Mouse (Mus musculus) forebrain, embryonic 15.5 days (tissue): ENCODE data around the gene Clic1. TPM values are rescaled to one million over a fixed set of nuclear protein-coding genes. Genes with fewer than 3 reads are reported as not detected.
A peak's percentile ranks its signal among the peaks of the same experiment; 100 is the strongest.

Source experiments
- ATAC-seq: fragments of 200-750 bp; cut with Nextera tagmentation; replicated peaks from 2 replicates; pipeline ENCODE4 v1.8.0; 2017; ENCODE audit warnings: mild to moderate bottlenecking, moderate TSS enrichment, moderate library complexity
- H3K27ac ChIP-seq: fragments of 300-500 bp; sonication (generic); replicated peaks from 2 replicates; pipeline ENCODE4 v1.5.1; 2015; ENCODE audit warnings: mild to moderate bottlenecking, inconsistent platforms
- H3K27me3 ChIP-seq: fragments of 300-500 bp; sonication (generic); 2 replicates; pipeline ENCODE4 v1.6.1; 2015; ENCODE audit warnings: inconsistent platforms
- H3K36me3 ChIP-seq: fragments of 300-500 bp; sonication (generic); 2 replicates; pipeline ENCODE4 v1.6.1; 2015; ENCODE audit warnings: mild to moderate bottlenecking, inconsistent platforms
- H3K4me1 ChIP-seq: fragments of 300-500 bp; sonication (generic); 2 replicates; pipeline ENCODE4 v1.6.1; 2015; ENCODE audit warnings: inconsistent platforms
- H3K4me2 ChIP-seq: fragments of 300-500 bp; sonication (generic); replicated peaks from 2 replicates; pipeline ENCODE4 v1.6.1; 2015; ENCODE audit warnings: mild to moderate bottlenecking, inconsistent platforms
- H3K4me3 ChIP-seq: fragments of 300-500 bp; sonication (generic); 2 replicates; pipeline ENCODE4 v1.5.1; 2015; ENCODE audit warnings: mild to moderate bottlenecking, inconsistent platforms
- H3K9ac ChIP-seq: fragments of 300-500 bp; sonication (generic); replicated peaks from 2 replicates; pipeline ENCODE4 v1.6.1; 2015; ENCODE audit warnings: mild to moderate bottlenecking, inconsistent platforms
- H3K9me3 ChIP-seq: fragments of 300-500 bp; sonication (generic); 2 replicates; pipeline ENCODE4 v1.6.1; 2016; ENCODE audit warnings: inconsistent platforms
- WGBS: fragments of 180-500 bp; shearing (Covaris S2); methylation state at CpG from one replicate; pipeline ENCODE4 v1.1.7; 2015; ENCODE audit warnings: mixed read lengths; 5-methylcytosine and 5-hydroxymethylcytosine counted together
- polyA plus RNA-seq: library from polyadenylated mRNA; unstranded; fragments of >200 nt; fragmentation: Nextera tagmentation; extraction: Ambion mirVana; gene quantifications from 2 replicates; pipeline ENCODE4 v1.2.1, GENCODE M21; 2015

Gene Clic1
- polyA plus RNA-seq, 1 experiment from 2014 or later, result 98.4 TPM

DNA sequence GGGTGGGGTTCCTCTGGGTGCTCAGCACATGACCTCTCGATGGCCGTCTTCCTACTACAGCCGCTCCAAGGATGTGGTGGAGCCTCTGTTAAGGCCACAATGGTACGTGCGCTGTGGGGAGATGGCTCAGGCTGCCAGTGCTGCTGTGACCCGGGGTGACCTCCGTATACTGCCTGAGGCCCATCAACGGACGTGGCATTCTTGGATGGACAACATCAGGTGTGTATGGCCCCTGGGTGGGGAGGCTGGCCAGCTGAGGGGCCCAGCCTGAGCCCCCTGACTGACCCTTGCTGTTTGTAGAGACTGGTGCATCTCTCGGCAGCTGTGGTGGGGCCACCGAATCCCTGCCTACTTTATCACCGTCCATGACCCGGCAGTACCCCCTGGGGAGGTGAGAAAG is 37.3 kb upstream of the Clic1 start:
- Histone ChIP-seq H3K9ac (no peak overlapping the region), H3K36me3 (peaks cover 87% of the 10 kb centered on the region), H3K27ac (no peak overlapping the region), H3K4me1 (peaks cover 6% of the 10 kb centered on the region; the same call in 1 of the 2 replicates), H3K4me3 (no peak overlapping the region), H3K4me2 (no peak overlapping the region), H3K9me3 (no peaks in the 10 kb centered on the region), H3K27me3 (no peaks in the 10 kb centered on the region)
- whole genome bisulfite sequencing, result 91% methylated on average over 13 of the region's 13 CpGs
- no peak for ATAC-seq

DNA sequence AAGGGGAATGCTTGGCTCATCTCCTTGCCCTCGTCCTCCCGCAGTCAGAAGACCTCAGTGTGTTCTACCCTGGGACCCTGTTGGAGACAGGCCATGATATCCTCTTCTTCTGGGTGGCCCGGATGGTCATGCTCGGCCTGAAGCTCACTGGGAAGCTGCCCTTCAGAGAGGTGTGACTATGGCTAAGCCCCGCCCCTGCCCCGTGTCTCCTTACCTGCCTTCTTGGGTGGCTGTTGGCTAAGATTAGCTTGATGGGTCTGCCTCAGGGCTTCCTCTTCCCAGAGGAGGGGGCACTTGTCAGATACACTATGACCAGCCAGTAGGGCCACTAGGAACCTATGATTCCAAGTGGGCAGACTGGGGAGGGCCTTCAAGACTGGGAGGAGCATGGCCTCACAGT is 36.5 kb upstream of the Clic1 start:
- Histone ChIP-seq H3K9me3 (no peaks in the 10 kb centered on the region), H3K36me3 (peaks cover 80% of the 10 kb centered on the region), H3K4me1 (peaks cover 6% of the 10 kb centered on the region; the same call in 1 of the 2 replicates), H3K4me3 (no peak overlapping the region), H3K9ac (no peak overlapping the region), H3K4me2 (no peak overlapping the region), H3K27me3 (no peaks in the 10 kb centered on the region), H3K27ac (no peak overlapping the region)
- no peak for ATAC-seq
- 85% methylated on average over 6 of the region's 6 CpGs for WGBS

DNA sequence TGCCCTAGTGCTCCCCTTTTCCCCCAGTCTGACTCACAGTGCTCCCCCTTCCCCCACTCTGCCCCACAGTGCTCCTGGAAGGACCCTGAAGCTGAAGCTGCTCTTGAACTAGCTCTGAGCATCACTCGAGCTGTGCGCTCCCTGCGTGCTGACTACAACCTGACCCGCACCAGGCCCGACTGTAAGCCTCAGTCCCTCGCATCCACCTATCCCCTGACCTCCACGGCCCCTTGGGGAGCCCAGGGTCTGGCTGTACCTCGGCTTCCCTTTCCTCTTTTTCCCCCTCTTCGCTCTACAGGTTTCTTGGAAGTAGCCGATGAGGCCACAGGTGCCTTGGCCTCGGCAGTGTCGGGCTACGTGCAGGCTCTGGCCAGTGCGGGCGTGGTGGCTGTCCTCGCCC is 34.5 kb upstream of the Clic1 start:
- H3K36me3 ChIP-seq, result peaks cover 62% of the 10 kb centered on the region

DNA sequence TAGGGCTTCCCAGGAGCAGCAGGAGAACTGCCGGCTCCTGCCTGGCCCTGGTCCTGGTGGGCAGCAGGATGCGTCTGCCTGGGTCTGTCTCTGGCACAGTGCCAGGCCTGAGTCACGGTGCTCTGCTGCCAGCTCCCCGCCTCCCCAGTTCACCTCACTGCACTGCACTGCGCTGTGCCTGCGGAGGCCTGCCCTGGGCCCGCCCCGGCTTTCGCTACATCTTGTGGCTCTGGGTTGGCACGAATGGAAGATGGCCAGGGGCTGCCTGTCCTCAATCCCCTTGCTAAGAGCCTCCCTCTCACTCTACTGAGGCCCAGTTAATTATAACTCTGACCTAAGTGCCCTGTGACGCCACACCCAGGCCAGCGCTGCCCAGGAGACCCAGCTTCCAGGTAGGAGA is 33.4 kb upstream of the Clic1 start, which contains the start of gene Vwa7:
Gene Vwa7, plus strand, starts transcription at position 204 of the 400 bp plus-strand sequence.
- Histone ChIP-seq H3K27me3 (no peaks in the 10 kb centered on the region), H3K4me2 (no peak within 1 kb of the TSS), H3K4me3 (no peak within 1 kb of the TSS), H3K9me3 (no peaks in the 10 kb centered on the region), H3K9ac (no peak within 1 kb of the TSS), H3K27ac (no peak within 1 kb of the TSS), H3K4me1 (peaks cover 7% of the 10 kb centered on the region), H3K36me3 (peaks cover 52% of the 10 kb centered on the region)
- ATAC-seq, result peak; percentile 61
- WGBS, result 44% methylated on average over 12 of the region's 12 CpGs

More for the DNA sequence above, 34.5 kb upstream of the Clic1 start:
- Histone ChIP-seq H3K27ac (no peak overlapping the region), H3K27me3 (no peaks in the 10 kb centered on the region), H3K4me3 (no peak overlapping the region), H3K9ac (no peak overlapping the region), H3K4me1 (peaks cover 6% of the 10 kb centered on the region; the same call in 1 of the 2 replicates), H3K9me3 (no peaks in the 10 kb centered on the region), H3K4me2 (no peak overlapping the region)
- no peak for ATAC-seq
- WGBS, result 91% methylated on average over 16 of the region's 16 CpGs

DNA sequence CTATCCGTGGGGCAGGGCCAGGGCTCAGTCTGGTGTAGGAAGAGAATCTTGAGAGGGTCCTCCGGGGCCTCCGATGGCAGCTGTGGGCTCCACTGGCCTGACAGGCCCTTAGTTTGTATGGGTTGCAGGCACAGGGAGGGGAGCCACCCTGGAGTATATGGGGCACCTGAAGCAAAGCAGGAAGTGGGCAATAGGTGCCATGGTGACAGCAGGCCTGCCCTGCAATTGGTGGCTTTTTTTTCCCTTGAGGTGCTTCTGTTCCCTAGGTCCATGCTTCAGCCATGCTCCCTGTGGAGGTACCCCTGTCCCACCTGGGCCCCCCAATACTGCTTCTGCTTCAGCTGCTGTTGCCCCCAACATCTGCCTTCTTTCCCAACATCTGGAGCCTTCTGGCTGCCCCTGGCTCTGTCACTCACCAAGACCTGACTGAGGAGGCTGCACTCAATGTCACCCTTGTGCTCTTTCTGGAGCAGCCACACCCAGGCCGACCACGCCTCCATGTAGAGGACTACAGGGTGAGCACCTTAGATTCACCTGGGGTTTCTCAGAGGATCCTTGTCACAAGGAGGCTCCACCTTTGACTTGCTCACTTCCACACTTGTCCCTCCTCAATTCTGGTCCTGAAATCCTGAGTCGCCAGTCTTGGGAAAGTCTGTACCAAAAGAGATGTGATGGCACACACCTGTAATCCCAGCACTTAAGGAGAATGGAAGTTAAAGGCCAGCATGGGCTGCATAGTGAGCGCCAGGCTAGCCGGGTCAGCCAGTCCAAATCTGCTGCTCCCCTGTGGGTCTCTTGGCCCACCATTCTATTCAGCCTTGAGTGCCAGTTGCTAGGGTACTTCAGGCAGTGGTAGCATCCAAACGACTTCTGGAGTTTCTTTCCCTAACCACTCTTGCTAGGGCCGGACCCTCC is 32.7 kb upstream of the Clic1 start:
- no peak; the same call in 1 of the 2 replicates for ATAC-seq
- no peaks in the 10 kb centered on the region for H3K9me3 ChIP-seq
- H3K36me3 ChIP-seq, result peaks cover 45% of the 10 kb centered on the region
- H3K27ac ChIP-seq, result no peak overlapping the region
- H3K27me3 ChIP-seq, result no peaks in the 10 kb centered on the region
- no peak overlapping the region for H3K4me2 ChIP-seq
- H3K4me1 ChIP-seq, result peaks cover 13% of the 10 kb centered on the region
- WGBS, result 80% methylated on average over 10 of the region's 10 CpGs
- H3K4me3 ChIP-seq, result no peak overlapping the region
- no peak overlapping the region for H3K9ac ChIP-seq

DNA sequence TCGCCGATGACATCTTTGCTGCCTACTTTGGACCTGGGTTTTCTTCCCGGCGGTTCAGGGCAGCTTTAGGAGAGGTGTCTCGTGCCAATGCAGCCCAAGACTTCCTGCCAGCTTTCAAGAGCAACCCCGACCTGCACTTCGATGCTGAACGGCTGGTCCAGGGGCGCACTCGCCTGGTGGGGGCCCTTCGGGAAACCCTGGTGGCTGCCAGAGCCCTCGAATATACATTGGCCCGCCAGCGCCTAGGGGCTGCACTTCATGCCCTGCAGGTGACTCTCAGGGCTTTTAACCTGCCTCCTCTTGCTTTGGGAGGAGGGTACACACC is 32.1 kb upstream of the Clic1 start:
- H3K9ac ChIP-seq, result no peak overlapping the region
- 78% methylated on average over 14 of the region's 14 CpGs for WGBS

DNA sequence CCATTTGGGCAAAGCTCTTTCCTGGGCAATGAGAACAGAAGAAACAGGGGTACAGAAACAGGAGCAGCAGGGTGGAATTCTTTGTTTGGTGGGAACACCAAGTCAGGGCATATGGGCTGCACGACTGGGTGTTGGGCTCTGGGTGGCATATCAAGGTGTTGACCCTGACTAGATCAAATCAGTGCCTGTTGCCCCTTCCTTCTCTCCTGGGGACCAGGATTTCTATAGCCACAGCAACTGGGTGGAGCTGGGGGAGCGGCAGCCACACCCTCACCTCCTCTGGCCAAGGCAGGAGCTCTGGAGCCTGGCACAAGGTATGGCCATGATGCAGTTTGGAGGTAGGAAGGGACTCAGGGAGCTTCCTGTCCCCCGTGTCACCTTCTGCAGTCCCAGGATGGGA is 31.6 kb upstream of the Clic1 start:
- no peak for ATAC-seq
- Histone ChIP-seq H3K36me3 (peaks cover 34% of the 10 kb centered on the region), H3K9me3 (no peaks in the 10 kb centered on the region), H3K4me2 (no peak overlapping the region), H3K27ac (no peak overlapping the region), H3K9ac (no peak overlapping the region), H3K4me3 (no peak overlapping the region), H3K27me3 (no peaks in the 10 kb centered on the region), H3K4me1 (peaks cover 13% of the 10 kb centered on the region)
- 82% methylated on average over 3 of the region's 3 CpGs for WGBS

More for the DNA sequence above, 32.1 kb upstream of the Clic1 start:
- Histone ChIP-seq H3K27ac (no peak overlapping the region), H3K4me3 (no peak overlapping the region), H3K4me2 (no peak overlapping the region), H3K36me3 (peaks cover 39% of the 10 kb centered on the region), H3K27me3 (no peaks in the 10 kb centered on the region), H3K9me3 (no peaks in the 10 kb centered on the region), H3K4me1 (peaks cover 13% of the 10 kb centered on the region)
- ATAC-seq, result no peak

DNA sequence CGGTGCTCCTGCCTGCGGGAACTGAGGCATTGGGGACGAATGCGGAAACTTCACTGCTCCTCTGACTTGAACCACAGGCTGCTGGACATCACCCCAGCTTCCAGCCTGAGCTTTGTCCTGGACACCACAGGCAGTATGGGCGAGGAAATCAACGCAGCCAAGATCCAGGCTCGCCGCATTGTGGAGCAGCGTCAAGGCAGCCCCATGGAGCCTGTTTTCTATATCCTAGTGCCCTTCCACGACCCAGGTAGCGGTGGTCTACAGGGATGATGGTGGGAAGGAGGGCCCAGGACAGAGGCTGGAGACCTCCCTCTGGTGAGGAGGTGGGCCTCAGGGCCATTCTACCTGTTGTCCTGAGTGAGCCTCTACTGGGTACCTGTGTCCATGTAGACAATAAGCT is 29.9 kb upstream of the Clic1 start:
- no peak overlapping the region for H3K27ac ChIP-seq
- no peaks in the 10 kb centered on the region for H3K9me3 ChIP-seq
- no peak overlapping the region for H3K4me2 ChIP-seq
- no peak for ATAC-seq
- no peaks in the 10 kb centered on the region for H3K27me3 ChIP-seq
- 75% methylated on average over 11 of the region's 11 CpGs for WGBS
- no peak overlapping the region for H3K9ac ChIP-seq
- peaks cover 13% of the 10 kb centered on the region for H3K4me1 ChIP-seq
- H3K36me3 ChIP-seq, result peaks cover 18% of the 10 kb centered on the region
- H3K4me3 ChIP-seq, result no peak overlapping the region

DNA sequence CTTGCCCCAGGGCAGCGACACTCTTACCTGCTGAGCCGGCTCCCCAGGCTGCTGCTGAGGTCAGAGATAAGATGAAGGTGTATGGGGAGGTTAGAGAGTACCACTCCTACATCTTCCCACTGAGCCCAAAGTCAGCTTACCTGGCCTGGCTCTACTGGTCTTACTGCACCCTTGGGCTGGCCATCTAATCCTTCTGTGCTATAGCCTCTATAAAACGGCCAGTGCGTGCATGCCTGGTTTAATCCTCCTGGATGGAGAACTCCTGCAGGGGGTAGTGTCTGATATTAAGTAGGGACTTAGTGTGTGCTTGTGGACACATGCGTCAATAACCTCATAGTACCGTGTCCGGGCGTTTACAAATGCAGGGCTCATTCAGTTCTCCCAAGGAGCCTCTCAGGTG is 29.2 kb upstream of the Clic1 start:
- 89% methylated on average over 8 of the region's 8 CpGs for WGBS

DNA sequence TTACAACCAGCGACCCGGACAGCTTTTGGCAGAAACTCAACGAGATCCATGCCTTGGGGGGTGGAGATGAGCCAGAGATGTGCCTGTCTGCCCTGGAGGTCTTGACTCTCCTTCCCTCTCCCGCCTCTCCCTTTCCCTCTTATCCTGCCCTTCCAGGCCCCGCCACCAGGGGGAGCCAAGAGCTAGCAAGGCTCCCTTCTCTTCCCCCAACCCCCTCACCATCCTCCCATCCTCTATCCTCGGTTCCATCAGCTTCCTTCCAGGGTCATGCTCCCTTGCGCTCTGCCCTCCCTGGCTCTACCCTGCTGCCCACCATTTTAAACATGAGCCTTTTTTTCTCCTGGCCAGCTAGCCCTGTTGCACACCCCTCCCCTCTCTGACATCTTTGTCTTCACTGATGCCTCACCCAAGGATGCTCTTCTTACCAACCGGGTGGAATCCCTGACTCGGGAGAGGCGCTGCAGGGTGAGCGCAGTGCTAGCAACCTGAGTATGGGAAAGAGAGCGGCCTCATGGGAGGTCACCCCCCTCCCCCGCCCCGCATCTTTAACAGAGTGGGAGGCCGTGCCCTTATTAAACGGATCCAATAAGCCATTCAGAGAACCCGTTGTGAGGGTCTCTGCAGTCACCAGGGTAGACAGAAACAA is 28.5 kb upstream of the Clic1 start:
- no peaks in the 10 kb centered on the region for H3K9me3 ChIP-seq
- peak; percentile 70 for ATAC-seq
- WGBS, result 4% methylated on average over 17 of the region's 17 CpGs
- peaks cover 4% of the 10 kb centered on the region; the same call in 1 of the 2 replicates for H3K36me3 ChIP-seq
- 0 out of 2 replicates have a peak overlapping the region, but pooled peaks have one; percentile 24 for H3K27ac ChIP-seq
- H3K9ac ChIP-seq, result 0 out of 2 replicates have a peak overlapping the region, but pooled peaks have one; percentile 0
- H3K4me2 ChIP-seq, result peak overlapping the region; percentile 19; the same call in 1 of the 2 replicates
- H3K4me3 ChIP-seq, result no peak overlapping the region
- no peaks in the 10 kb centered on the region for H3K27me3 ChIP-seq
- peaks cover 16% of the 10 kb centered on the region for H3K4me1 ChIP-seq

More for the DNA sequence above, 29.2 kb upstream of the Clic1 start:
- Histone ChIP-seq H3K4me3 (no peak overlapping the region), H3K27me3 (no peaks in the 10 kb centered on the region), H3K4me2 (no peak overlapping the region), H3K27ac (no peak overlapping the region), H3K9ac (no peak overlapping the region), H3K36me3 (peaks cover 11% of the 10 kb centered on the region), H3K9me3 (no peaks in the 10 kb centered on the region), H3K4me1 (peaks cover 13% of the 10 kb centered on the region)
- ATAC-seq, result no peak

DNA sequence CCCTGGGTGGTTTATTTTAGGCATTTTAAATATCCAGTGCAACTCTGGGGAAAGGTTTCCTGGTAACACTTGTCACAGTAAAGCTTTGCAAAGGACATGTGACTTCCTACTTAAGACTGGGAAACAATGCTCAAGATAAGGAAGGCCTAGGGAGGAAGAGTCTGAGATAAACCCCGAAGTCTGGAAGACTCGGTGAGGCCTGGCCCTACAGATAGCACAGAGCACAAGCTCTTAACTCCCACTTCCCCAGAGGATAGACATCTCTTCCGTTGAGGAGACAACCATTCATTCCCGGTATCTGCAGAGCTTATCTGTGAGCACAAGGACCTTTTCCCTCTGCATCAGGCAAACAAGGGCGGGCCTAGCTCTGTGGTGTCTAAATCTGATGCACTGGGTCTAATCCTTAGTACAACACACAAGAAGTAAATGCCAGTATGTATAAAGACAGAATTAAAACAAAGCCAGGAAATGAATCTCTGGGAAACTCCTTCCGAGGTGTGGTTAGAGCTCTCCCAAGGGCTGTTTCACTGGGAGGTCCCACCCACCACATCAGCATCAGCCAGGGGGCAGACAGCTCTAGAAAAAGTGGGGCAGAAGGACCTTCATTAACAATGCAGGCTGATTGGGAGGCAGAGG is 27.8 kb upstream of the Clic1 start:
- WGBS, result 63% methylated on average over 6 of the region's 6 CpGs
- H3K36me3 ChIP-seq, result no peaks in the 10 kb centered on the region
- no peak overlapping the region for H3K27ac ChIP-seq
- no peaks in the 10 kb centered on the region for H3K9me3 ChIP-seq
- no peak overlapping the region for H3K9ac ChIP-seq
- no peak for ATAC-seq
- no peak overlapping the region for H3K4me3 ChIP-seq
- peaks cover 18% of the 10 kb centered on the region for H3K4me1 ChIP-seq
- no peak overlapping the region for H3K4me2 ChIP-seq
- H3K27me3 ChIP-seq, result no peaks in the 10 kb centered on the region

DNA sequence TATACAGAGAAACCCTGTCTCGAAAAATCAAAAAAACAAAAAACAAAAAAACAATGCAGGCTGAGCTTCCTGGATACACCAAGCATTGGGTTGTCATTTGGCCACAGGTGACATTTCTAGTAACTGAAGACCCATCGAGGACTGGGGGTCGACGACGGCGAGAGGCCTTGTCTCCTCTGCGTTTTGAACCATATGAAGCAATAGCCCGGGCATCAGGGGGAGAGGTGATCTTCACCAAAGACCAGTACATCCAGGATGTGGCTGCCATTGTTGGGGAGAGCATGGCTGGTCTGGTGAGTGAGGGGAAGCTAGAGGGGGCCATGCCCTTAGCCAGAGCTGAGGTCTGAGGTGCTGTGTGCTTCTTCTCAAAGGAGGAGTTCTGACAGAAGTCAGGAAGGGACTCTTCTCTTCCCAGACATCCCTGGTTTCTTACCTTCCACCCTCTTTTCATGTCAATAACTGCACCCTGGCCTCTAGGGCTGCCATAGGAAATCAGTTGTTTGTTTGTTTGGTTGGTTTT is 27.2 kb upstream of the Clic1 start:
- WGBS, result 94% methylated on average over 8 of the region's 8 CpGs
- H3K9ac ChIP-seq, result no peak overlapping the region

More for the DNA sequence above, 27.2 kb upstream of the Clic1 start:
- H3K4me2 ChIP-seq, result no peak overlapping the region
- H3K4me3 ChIP-seq, result no peak overlapping the region
- no peaks in the 10 kb centered on the region for H3K27me3 ChIP-seq
- H3K9me3 ChIP-seq, result no peaks in the 10 kb centered on the region
- ATAC-seq, result no peak
- H3K36me3 ChIP-seq, result no peaks in the 10 kb centered on the region
- H3K4me1 ChIP-seq, result peaks cover 24% of the 10 kb centered on the region
- no peak overlapping the region for H3K27ac ChIP-seq
